Mouse (Mus musculus) hindbrain, postnatal 0 days (tissue): ENCODE measurements around the gene Fam131b. TPM values are rescaled to one million over a fixed set of nuclear protein-coding genes. Genes with fewer than 3 reads are reported as not detected.

Experiments
- ATAC-seq: fragments of 200-750 bp; cut with Nextera tagmentation; 2 replicates; pipeline ENCODE4 v1.8.0; 2017; ENCODE audit warnings: mild to moderate bottlenecking, moderate TSS enrichment, moderate library complexity
- DNase-seq: peaks from one replicate; pipeline ENCODE4 v3.0.0-alpha.2; 2015; ENCODE audit warnings: low spot score
- H3K27ac ChIP-seq: fragments of 300-500 bp; sonication (generic); 2 replicates; pipeline ENCODE4 v1.5.1; 2014; ENCODE audit warnings: mild to moderate bottlenecking
- H3K27me3 ChIP-seq: fragments of 300-500 bp; sonication (generic); 2 replicates; pipeline ENCODE4 v1.6.1; 2014; ENCODE audit warnings: low read length, mixed read lengths; ENCODE audit not compliant: insufficient read depth
- H3K36me3 ChIP-seq: fragments of 300-500 bp; sonication (generic); 2 replicates; pipeline ENCODE4 v1.6.1; 2014; ENCODE audit warnings: low read length, mixed read lengths; ENCODE audit not compliant: insufficient read depth
- H3K4me1 ChIP-seq: fragments of 300-500 bp; sonication (generic); 2 replicates; pipeline ENCODE4 v1.6.1; 2014; ENCODE audit warnings: antibody characterized with exemption, low read length, mixed read lengths; ENCODE audit not compliant: insufficient read depth
- H3K4me2 ChIP-seq: fragments of 300-500 bp; sonication (generic); 2 replicates; pipeline ENCODE4 v1.6.1; 2014; ENCODE audit warnings: low read depth, mild to moderate bottlenecking, low read length, moderate library complexity, mixed read lengths
- H3K4me3 ChIP-seq: fragments of 300-500 bp; sonication (generic); 2 replicates; pipeline ENCODE4 v1.5.1; 2014; ENCODE audit warnings: low read length
- H3K9ac ChIP-seq: fragments of 300-500 bp; sonication (generic); replicated peaks from 2 replicates; pipeline ENCODE4 v1.6.1; 2014; ENCODE audit warnings: mild to moderate bottlenecking, low read length, moderate library complexity, mixed read lengths
- H3K9me3 ChIP-seq: fragments of 300-500 bp; sonication (generic); 2 replicates; pipeline ENCODE4 v1.6.1; 2016; ENCODE audit warnings: low read length, mixed read lengths
- CTCF ChIP-seq: IDR thresholded peaks from 2 replicates; pipeline ENCODE4 v1.5.1; 2016; ENCODE audit warnings: antibody characterized with exemption, control low read depth, low read depth
- WGBS: fragments of 180-500 bp; shearing (Covaris S2); extraction: QIAGEN DNeasy Blood & Tissue Kit; methylation state at CpG from one replicate; pipeline ENCODE4 v1.1.7; 2014; 5-methylcytosine and 5-hydroxymethylcytosine counted together
- polyA plus RNA-seq: library from polyadenylated mRNA; unstranded; fragments of >200 nt; fragmentation: Nextera tagmentation; extraction: Ambion mirVana; gene quantifications from 2 replicates; pipeline ENCODE4 v1.2.1, GENCODE M21; 2015
- total RNA-seq: library from RNA; depleted of rRNA; stranded (reverse); fragments of >200 nt; gene quantifications from 2 replicates; pipeline ENCODE4 v1.2.3, GENCODE M21; 2014

Gene Fam131b
- total and polyA plus RNA-seq, 2 experiments from 2014 or later = 5.0 to 61.6 TPM

GRCm38 (mm10) chr6:42351776-42352485 is 27.5 kb upstream of the Fam131b start:
- peaks cover 8% of the 10 kb centered on the region; the same call in 1 of the 2 replicates for H3K36me3 ChIP-seq
- H3K9ac ChIP-seq = no peak overlapping the region
- DNase-seq (no peak), ATAC-seq (no peak)
- H3K4me3 ChIP-seq = no peak overlapping the region
- peaks cover 16% of the 10 kb centered on the region for H3K4me1 ChIP-seq
- H3K9me3 ChIP-seq = no peaks in the 10 kb centered on the region
- WGBS = 90% methylated on average over 7 of the region's 7 CpGs
- no peak overlapping the region for H3K27ac ChIP-seq
- TF ChIP-seq CTCF = no peak
- H3K27me3 ChIP-seq = no peaks in the 10 kb centered on the region
- peak overlapping the region; percentile 11; the same call in 1 of the 2 replicates for H3K4me2 ChIP-seq

- no peak for TF ChIP-seq CTCF
- no peaks in the 10 kb centered on the region for H3K27me3 ChIP-seq
- peaks cover 16% of the 10 kb centered on the region for H3K4me1 ChIP-seq
- H3K9ac ChIP-seq = peak overlapping the region; percentile 69
- H3K4me2 ChIP-seq = peak overlapping the region; percentile 84
- H3K4me3 ChIP-seq = peak overlapping the region; percentile 62
- H3K9me3 ChIP-seq = no peaks in the 10 kb centered on the region
- ATAC-seq (no peak), DNase-seq (no peak)
- 48% methylated on average over 13 of the region's 13 CpGs for WGBS
- H3K36me3 ChIP-seq = peaks cover 5% of the 10 kb centered on the region; the same call in 1 of the 2 replicates
- H3K27ac ChIP-seq = no peak overlapping the region
These were observed 26.7 kb upstream of the Fam131b start for GRCm38 (mm10) chr6:42350968-42351775.

GRCm38 (mm10) chr6:42350021-42350967 is 25.9 kb upstream of the Fam131b start:
- WGBS = under 1% methylated on average over 54 of the region's 72 CpGs
- Histone ChIP-seq H3K27me3 (no peaks in the 10 kb centered on the region), H3K36me3 (peaks cover 3% of the 10 kb centered on the region; the same call in 1 of the 2 replicates), H3K27ac (peak overlapping the region; percentile 89), H3K9me3 (no peaks in the 10 kb centered on the region), H3K9ac (peak overlapping the region; percentile 69), H3K4me2 (peak overlapping the region; percentile 84), H3K4me1 (peaks cover 16% of the 10 kb centered on the region), H3K4me3 (peak overlapping the region; percentile 62)
- ATAC-seq (peak; percentile 39), DNase-seq (peak; percentile 64)
- no peak for TF ChIP-seq CTCF

GRCm38 (mm10) chr6:42349426-42350020 is 25.1 kb upstream of the Fam131b start, which contains the start of gene Zyx:
Zyx (plus strand) TSS chr6:42349630.
- Histone ChIP-seq H3K9me3 (no peaks in the 10 kb centered on the region), H3K4me2 (peak within 1 kb of the TSS; percentile 84), H3K9ac (peak within 1 kb of the TSS; percentile 69), H3K27ac (peak within 1 kb of the TSS; percentile 89), H3K27me3 (no peaks in the 10 kb centered on the region), H3K36me3 (peaks cover 2% of the 10 kb centered on the region; the same call in 1 of the 2 replicates), H3K4me3 (peak within 1 kb of the TSS; percentile 62), H3K4me1 (peaks cover 16% of the 10 kb centered on the region)
- ATAC-seq = peak; percentile 95
- peak; percentile 56 for TF ChIP-seq CTCF
- DNase-seq = peak; percentile 89
- under 1% methylated on average over 23 of the region's 36 CpGs for WGBS

- Histone ChIP-seq H3K4me2 (peak overlapping the region; percentile 84), H3K27me3 (no peaks in the 10 kb centered on the region), H3K9me3 (no peaks in the 10 kb centered on the region), H3K4me1 (peaks cover 16% of the 10 kb centered on the region), H3K4me3 (peak overlapping the region; percentile 62), H3K9ac (peak overlapping the region; percentile 69), H3K36me3 (no peaks in the 10 kb centered on the region), H3K27ac (peak overlapping the region; percentile 89)
- ATAC-seq = peak; percentile 30
- peak; percentile 60 for TF ChIP-seq CTCF
- peak; percentile 65 for DNase-seq
- WGBS = under 1% methylated on average over 11 of the region's 11 CpGs
These were observed 24.6 kb upstream of the Fam131b start for GRCm38 (mm10) chr6:42349006-42349425.
